Mouse (Mus musculus): ENCODE data around the gene Wapl. TPM values are rescaled to one million over a fixed set of nuclear protein-coding genes. Genes with fewer than 3 reads are reported as not detected.

The Wapl gene
- polyA plus RNA-seq, 1 experiment from 2014 or later, result 24.9 TPM

GRCm38 (mm10) chr14:34766181-34766580 lies 92.5 kb downstream of the Wapl start:
- ATAC-seq (ENCODE audit: low FRiP score, low read depth), result no peak
- no peaks in the 10 kb centered on the region for H3K36me3 ChIP-seq
- 95% methylated on average over 5 of the region's 5 CpGs for WGBS
- peaks cover 20% of the 10 kb centered on the region for H3K27me3 ChIP-seq
- no peak overlapping the region for H3K27ac ChIP-seq
- no peak overlapping the region for H3K4me2 ChIP-seq (replicated peaks)
- H3K4me3 ChIP-seq, result no peak overlapping the region
- H3K9me3 ChIP-seq, result no peaks in the 10 kb centered on the region
- H3K9ac ChIP-seq, result no peak overlapping the region
- peaks cover 18% of the 10 kb centered on the region for H3K4me1 ChIP-seq

GRCm38 (mm10) chr14:34768373-34768772 lies 94.6 kb downstream of the Wapl start:
- WGBS, result under 1% methylated on average over 10 of the region's 10 CpGs
- no peak overlapping the region for H3K9ac ChIP-seq
- 0 out of 2 replicates have a peak, but pooled peaks have one; percentile 25 for ATAC-seq (ENCODE audit: low FRiP score, low read depth)

GRCm38 (mm10) chr14:34769021-34769566 lies 95.4 kb downstream of the Wapl start:
- peak; percentile 25; the same call in 1 of the 2 replicates for ATAC-seq (ENCODE audit: low FRiP score, low read depth)
- under 1% methylated on average over 36 of the region's 36 CpGs for WGBS
- H3K4me3 ChIP-seq, result peak overlapping the region; percentile 52

More at GRCm38 (mm10) chr14:34768373-34768772, 94.6 kb downstream of the Wapl start:
- Histone ChIP-seq H3K36me3 (no peaks in the 10 kb centered on the region), H3K4me1 (peaks cover 21% of the 10 kb centered on the region), H3K4me3 (peak overlapping the region; percentile 52), H3K9me3 (no peaks in the 10 kb centered on the region), H3K27me3 (peaks cover 20% of the 10 kb centered on the region), H3K27ac (no peak overlapping the region), H3K4me2 (replicated peaks) (peak overlapping the region; percentile 98)

GRCm38 (mm10) chr14:34769567-34770158 lies 95.9 kb downstream of the Wapl start:
- Histone ChIP-seq H3K4me2 (replicated peaks) (peak overlapping the region; percentile 98), H3K27ac (no peak overlapping the region)

More at GRCm38 (mm10) chr14:34769021-34769566, 95.4 kb downstream of the Wapl start:
- H3K4me1 ChIP-seq, result peaks cover 16% of the 10 kb centered on the region
- H3K4me2 ChIP-seq (replicated peaks), result peak overlapping the region; percentile 98
- peaks cover 20% of the 10 kb centered on the region for H3K27me3 ChIP-seq
- no peaks in the 10 kb centered on the region for H3K9me3 ChIP-seq
- peak overlapping the region; percentile 71 for H3K9ac ChIP-seq
- H3K27ac ChIP-seq, result no peak overlapping the region
- H3K36me3 ChIP-seq, result no peaks in the 10 kb centered on the region

GRCm38 (mm10) chr14:34770467-34770866 lies 96.7 kb downstream of the Wapl start:
- Histone ChIP-seq H3K27ac (no peak overlapping the region), H3K4me3 (no peak overlapping the region), H3K4me1 (peaks cover 14% of the 10 kb centered on the region), H3K9me3 (no peaks in the 10 kb centered on the region; the same call in 1 of the 2 replicates), H3K36me3 (no peaks in the 10 kb centered on the region), H3K4me2 (replicated peaks) (no peak overlapping the region), H3K9ac (no peak overlapping the region), H3K27me3 (peaks cover 20% of the 10 kb centered on the region)
- no peak for ATAC-seq (ENCODE audit: low FRiP score, low read depth)
- 78% methylated on average over 6 of the region's 6 CpGs for WGBS

More at GRCm38 (mm10) chr14:34769567-34770158, 95.9 kb downstream of the Wapl start:
- 19% methylated on average over 32 of the region's 32 CpGs for WGBS
- H3K9ac ChIP-seq, result peak overlapping the region; percentile 71
- peaks cover 14% of the 10 kb centered on the region for H3K4me1 ChIP-seq
- no peaks in the 10 kb centered on the region for H3K36me3 ChIP-seq
- peaks cover 20% of the 10 kb centered on the region for H3K27me3 ChIP-seq
- no peaks in the 10 kb centered on the region for H3K9me3 ChIP-seq
- peak overlapping the region; percentile 52 for H3K4me3 ChIP-seq
- peak; percentile 35; the same call in 1 of the 2 replicates for ATAC-seq (ENCODE audit: low FRiP score, low read depth)

- Histone ChIP-seq H3K4me3 (no peak overlapping the region), H3K36me3 (no peaks in the 10 kb centered on the region), H3K27me3 (peaks cover 20% of the 10 kb centered on the region), H3K4me1 (peaks cover 14% of the 10 kb centered on the region), H3K9ac (no peak overlapping the region), H3K4me2 (replicated peaks) (no peak overlapping the region), H3K27ac (no peak overlapping the region), H3K9me3 (peaks cover 7% of the 10 kb centered on the region)
- 27% methylated on average over 9 of the region's 9 CpGs for WGBS
- no peak for ATAC-seq (ENCODE audit: low FRiP score, low read depth)
These were observed 97.9 kb downstream of the Wapl start for GRCm38 (mm10) chr14:34771601-34772000.

GRCm38 (mm10) chr14:34772132-34772531 lies 98.4 kb downstream of the Wapl start:
- no peak for ATAC-seq (ENCODE audit: low FRiP score, low read depth)
- no peaks in the 10 kb centered on the region for H3K36me3 ChIP-seq
- 46% methylated on average over 7 of the region's 7 CpGs for WGBS
- no peak overlapping the region for H3K9ac ChIP-seq
- no peak overlapping the region for H3K4me3 ChIP-seq
- no peak overlapping the region for H3K4me2 ChIP-seq (replicated peaks)
- no peak overlapping the region for H3K27ac ChIP-seq
- H3K27me3 ChIP-seq, result peaks cover 22% of the 10 kb centered on the region
- H3K4me1 ChIP-seq, result peaks cover 14% of the 10 kb centered on the region
- peaks cover 7% of the 10 kb centered on the region for H3K9me3 ChIP-seq

- Histone ChIP-seq H3K9ac (no peak overlapping the region), H3K36me3 (no peaks in the 10 kb centered on the region), H3K9me3 (peaks cover 7% of the 10 kb centered on the region), H3K4me2 (replicated peaks) (no peak overlapping the region), H3K27ac (no peak overlapping the region), H3K27me3 (peaks cover 26% of the 10 kb centered on the region), H3K4me1 (peaks cover 11% of the 10 kb centered on the region), H3K4me3 (no peak overlapping the region)
- WGBS, result 76% methylated on average over 3 of the region's 3 CpGs
- no peak for ATAC-seq (ENCODE audit: low FRiP score, low read depth)
These were observed 100.0 kb downstream of the Wapl start for GRCm38 (mm10) chr14:34773681-34774080.

- 84% methylated on average over 6 of the region's 6 CpGs for WGBS
These were observed 100.5 kb downstream of the Wapl start for GRCm38 (mm10) chr14:34774231-34774630.

GRCm38 (mm10) chr14:34776719-34777385 lies 103.1 kb downstream of the Wapl start:
- WGBS, result 90% methylated on average over 12 of the region's 12 CpGs

More at GRCm38 (mm10) chr14:34774231-34774630, 100.5 kb downstream of the Wapl start:
- H3K9ac ChIP-seq, result no peak overlapping the region
- H3K4me2 ChIP-seq (replicated peaks), result no peak overlapping the region
- no peak for ATAC-seq (ENCODE audit: low FRiP score, low read depth)
- peaks cover 7% of the 10 kb centered on the region for H3K9me3 ChIP-seq
- peaks cover 9% of the 10 kb centered on the region for H3K4me1 ChIP-seq
- H3K27me3 ChIP-seq, result peaks cover 24% of the 10 kb centered on the region
- H3K4me3 ChIP-seq, result no peak overlapping the region
- no peaks in the 10 kb centered on the region for H3K36me3 ChIP-seq
- no peak overlapping the region for H3K27ac ChIP-seq

GRCm38 (mm10) chr14:34777810-34778209 lies 104.1 kb downstream of the Wapl start:
- H3K4me3 ChIP-seq, result no peak overlapping the region
- H3K36me3 ChIP-seq, result no peaks in the 10 kb centered on the region
- 19% methylated on average over 10 of the region's 10 CpGs for WGBS
- ATAC-seq (ENCODE audit: low FRiP score, low read depth), result no peak
- no peaks in the 10 kb centered on the region for H3K4me1 ChIP-seq
- peaks cover 7% of the 10 kb centered on the region for H3K9me3 ChIP-seq
- H3K27me3 ChIP-seq, result peaks cover 7% of the 10 kb centered on the region; the same call in 1 of the 2 replicates
- no peak overlapping the region for H3K9ac ChIP-seq
- no peak overlapping the region for H3K4me2 ChIP-seq (replicated peaks)
- H3K27ac ChIP-seq, result no peak overlapping the region

More at GRCm38 (mm10) chr14:34776719-34777385, 103.1 kb downstream of the Wapl start:
- ATAC-seq (ENCODE audit: low FRiP score, low read depth), result no peak
- Histone ChIP-seq H3K9ac (no peak overlapping the region), H3K4me1 (no peaks in the 10 kb centered on the region), H3K27me3 (peaks cover 7% of the 10 kb centered on the region; the same call in 1 of the 2 replicates), H3K36me3 (no peaks in the 10 kb centered on the region), H3K4me2 (replicated peaks) (no peak overlapping the region), H3K4me3 (no peak overlapping the region), H3K9me3 (peaks cover 7% of the 10 kb centered on the region), H3K27ac (no peak overlapping the region)

- Histone ChIP-seq H3K27ac (no peak overlapping the region), H3K36me3 (no peaks in the 10 kb centered on the region), H3K4me1 (no peaks in the 10 kb centered on the region), H3K27me3 (peaks cover 7% of the 10 kb centered on the region; the same call in 1 of the 2 replicates), H3K4me2 (replicated peaks) (no peak overlapping the region), H3K9ac (no peak overlapping the region), H3K9me3 (peaks cover 7% of the 10 kb centered on the region), H3K4me3 (no peak overlapping the region)
- 80% methylated on average over 7 of the region's 7 CpGs for WGBS
- no peak for ATAC-seq (ENCODE audit: low FRiP score, low read depth)
These were observed 105.0 kb downstream of the Wapl start for GRCm38 (mm10) chr14:34778760-34779159.

Data from limb, embryonic 13.5 days (tissue).